Mouse (Mus musculus) lung, adult 2 months (tissue): ENCODE results near the gene Gpx3.

Experiments
- CTCF ChIP-seq: fragments of 200-500 bp; IDR thresholded peaks from 2 replicates; pipeline ENCODE4 v1.5.1; 2011; ENCODE audit warnings: mild to moderate bottlenecking, low read length, control low read depth; ENCODE audit not compliant: insufficient read depth
- POLR2A ChIP-seq: fragments of 200-500 bp; IDR thresholded peaks from 2 replicates; pipeline ENCODE4 v1.6.1; 2011; ENCODE audit warnings: low read depth, mild to moderate bottlenecking, control low read depth, low read length, borderline replicate concordance; ENCODE audit errors: extremely low read depth

DNA sequence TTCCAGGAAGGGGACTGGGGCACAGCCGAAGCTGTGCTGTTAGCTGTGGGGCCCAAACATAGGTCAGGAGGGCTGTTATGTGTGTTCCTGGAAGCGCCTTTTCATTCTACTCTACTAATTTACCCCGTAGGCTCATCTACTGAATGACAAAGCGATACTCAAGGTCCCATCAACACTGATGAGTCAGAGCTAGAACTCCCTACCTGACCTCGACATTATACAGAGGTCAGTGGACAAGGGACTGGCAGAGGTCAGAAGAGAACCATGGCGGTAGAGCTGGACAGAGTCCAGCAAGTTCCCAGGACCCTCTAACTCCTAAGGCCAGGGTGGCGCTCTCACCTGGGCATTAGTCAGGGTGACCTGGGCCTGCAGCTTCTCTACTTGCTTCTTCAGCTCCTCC, 15.2 kb downstream of the Gpx3 start:
- TF ChIP-seq CTCF (no peak), POLR2A (no peak)
